Mouse (Mus musculus): ENCODE measurements around the gene Cep250.
"Not testable (repeated sequence)": the region's sequence is repeated elsewhere in the genome, so short reads cannot be mapped to it uniquely, and the experiment has no call there.

Cep250 gene

DNA sequence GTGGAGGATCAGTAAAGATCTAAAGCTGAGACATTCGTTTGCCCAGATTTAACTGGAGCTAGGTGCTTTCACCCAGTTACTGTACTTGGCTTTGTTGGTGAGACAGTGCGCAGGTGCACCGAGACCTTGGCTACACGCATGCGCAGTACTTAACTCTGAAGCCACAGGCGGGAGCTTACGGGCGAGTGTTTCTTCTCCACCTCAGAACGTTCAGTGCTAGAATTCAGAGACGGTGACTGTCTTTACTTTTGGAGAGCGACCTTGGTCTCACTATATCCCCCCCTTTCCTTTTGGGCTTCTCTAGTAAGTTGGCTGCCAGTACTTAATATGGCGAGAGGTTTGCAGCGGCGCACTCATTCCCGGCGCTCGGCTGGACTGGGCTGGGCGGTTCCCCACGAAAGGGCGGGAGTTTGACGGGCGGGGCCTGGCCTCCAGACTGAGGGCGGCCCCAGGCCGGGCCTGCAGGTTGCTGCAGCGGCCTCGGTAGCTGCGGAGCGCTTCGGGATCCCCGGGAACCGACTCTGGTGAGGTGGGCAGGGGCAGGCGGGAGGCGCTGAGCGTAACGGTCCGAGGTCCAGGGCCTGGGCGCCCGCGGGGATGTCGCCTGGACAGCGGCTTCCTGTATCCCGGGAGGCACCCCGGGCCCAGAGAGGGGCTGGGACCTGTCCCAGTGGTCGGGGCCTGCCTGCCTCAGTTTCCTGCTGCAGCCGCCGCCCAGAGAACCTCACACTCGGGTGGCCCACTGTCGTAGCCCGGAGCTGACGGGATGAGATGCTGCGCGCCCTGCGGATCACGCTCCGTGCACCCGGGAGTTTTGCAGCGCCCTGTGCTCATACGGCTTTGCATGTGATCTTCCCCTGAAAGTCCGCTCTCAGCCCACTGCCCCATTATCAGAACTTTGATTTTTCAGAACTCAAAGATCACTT lies at the start of gene Cep250:
Cep250 (plus strand) TSS at position 325 of the 926 bp plus-strand sequence.
- DNase-seq (ENCODE audit: low spot score in 2 of 2): peak; percentile 88 to 93

DNA sequence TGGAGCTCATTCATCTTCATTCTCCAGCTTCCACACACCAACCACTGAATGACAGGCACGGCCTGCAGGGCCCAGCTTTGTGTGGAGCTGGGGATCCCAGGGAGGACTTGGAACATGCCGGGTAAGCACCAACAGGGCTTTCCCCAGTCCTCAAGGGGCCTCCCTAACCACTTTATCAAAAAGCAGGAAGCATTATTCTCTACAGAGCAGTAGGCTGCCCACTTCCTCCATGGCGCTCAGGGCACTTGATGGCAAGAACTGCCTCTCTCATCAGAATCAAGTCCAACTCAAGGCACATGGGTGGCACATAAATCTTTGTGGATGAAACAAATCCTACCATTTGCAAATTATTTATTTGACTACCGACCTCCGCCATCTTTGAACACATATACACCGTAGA lies 41.6 kb upstream of the Cep250 start:
- no peak for DNase-seq (ENCODE audit: low spot score in 2 of 2)

DNA sequence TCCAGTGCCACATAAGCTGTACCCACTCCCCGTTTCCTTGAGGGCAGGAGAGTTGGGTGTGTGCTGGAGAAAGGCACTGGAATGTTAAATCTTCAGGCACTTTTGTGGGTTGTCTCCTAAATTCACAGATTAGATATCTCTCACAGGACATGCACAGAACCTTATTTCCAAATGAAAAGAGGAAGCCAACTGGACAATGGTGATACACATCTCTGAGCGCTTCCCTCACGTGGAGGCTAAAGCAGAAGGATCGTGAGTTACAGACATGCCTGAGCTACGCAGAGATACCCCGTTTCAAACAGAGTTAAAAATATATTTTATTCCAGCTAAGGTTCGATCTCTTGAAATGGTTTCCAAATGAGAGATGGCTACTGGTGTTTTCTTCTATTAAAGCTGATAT lies 33.1 kb upstream of the Cep250 start:
- DNase-seq (ENCODE audit: low spot score in 2 of 2): no peak

DNA sequence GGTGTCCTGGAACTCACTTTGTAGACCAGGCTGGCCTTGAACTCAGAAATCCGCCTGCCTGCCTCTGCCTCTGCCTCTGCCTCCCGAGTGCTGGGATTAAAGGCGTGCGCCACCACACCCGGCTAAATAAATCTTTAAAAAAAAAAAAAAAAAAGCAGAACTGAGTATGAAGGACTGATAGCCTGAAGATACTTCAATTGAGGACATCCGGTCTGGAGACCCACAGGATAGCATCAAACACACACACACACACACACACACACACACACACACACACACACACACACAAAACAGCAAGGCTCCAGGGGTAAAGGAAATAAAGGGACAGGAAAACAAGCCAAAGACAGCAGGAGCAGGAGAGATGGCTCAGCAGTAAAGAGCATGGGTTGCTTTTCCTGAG lies 31.0 kb upstream of the Cep250 start:
- DNase-seq (ENCODE audit: low spot score in 2 of 2): not testable (repeated sequence)

DNA sequence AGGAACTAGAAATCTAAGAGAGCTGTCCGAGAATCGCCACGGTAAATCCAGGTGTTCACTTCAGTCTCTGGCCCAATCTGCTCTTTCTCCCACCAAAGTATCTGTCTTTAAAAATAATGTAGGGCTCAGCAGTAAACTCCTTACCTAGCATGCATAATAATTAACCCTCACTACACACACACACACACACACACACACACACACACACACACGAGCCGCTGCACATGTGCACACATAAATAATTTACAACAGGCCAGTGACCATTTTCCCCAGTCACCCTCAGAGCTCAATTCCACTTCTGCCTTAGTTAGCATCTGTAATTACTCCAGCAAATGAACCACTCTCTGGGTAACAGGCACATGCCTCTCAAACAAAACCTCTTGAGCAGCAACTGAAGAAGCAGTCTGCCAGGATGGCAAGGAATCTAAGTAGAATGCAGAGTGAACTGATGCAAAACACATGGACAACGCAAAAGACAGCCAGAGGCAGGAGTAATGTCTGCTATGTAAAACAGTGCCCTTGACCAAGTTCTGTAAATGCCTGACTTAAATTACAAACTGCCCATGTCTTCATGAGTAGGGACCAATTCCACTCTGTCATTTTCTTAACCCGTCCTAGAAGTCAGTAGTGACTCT lies 27.4 kb upstream of the Cep250 start:
- DNase-seq (ENCODE audit: low spot score in 2 of 2): no peak

DNA sequence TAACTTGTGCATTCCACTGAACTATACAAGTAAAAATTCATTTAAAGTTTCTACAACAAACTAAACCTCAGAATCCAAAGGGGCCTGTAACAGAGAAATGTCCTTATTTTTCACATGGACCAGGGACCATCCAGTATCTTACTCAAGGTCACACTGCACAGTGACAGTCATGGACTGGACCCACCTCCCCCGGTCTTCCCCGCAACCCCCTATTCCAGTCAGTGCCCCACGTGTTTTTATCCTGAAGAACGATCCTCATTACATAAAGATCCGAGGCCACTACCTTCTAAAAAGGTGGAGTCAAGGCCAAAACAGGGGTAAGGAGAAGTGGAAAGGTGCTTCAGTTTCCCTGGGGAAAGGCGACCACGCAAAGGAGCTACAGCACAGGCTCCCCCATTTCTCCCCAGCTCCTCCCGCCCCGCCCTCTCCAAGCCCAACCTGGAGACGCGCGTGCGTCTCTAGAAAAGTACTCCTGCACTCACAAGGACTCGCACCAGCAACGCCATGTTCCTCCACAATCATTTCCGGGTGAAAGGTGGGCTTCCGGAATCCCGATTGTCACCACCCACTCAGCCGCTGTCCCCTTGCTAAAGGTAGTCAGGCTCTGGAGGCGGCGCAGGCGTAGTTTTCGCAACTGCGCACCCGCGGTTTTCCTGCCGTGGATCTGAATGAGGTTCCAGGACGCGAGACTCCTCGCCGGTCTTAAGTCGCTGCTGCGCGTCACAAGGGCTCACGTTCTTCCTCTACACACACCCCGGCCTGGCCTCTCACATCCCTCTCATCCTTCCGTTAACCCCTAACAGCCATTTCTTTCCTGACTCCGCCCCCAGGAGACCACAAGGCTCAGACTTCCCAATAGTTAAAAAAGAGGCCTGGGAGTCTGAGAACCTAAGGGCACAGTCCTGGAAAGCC lies 26.5 kb upstream of the Cep250 start, which contains the start of gene Uqcc1:
Uqcc1 (minus strand) TSS at position 780 of the 912 bp plus-strand sequence.
- DNase-seq (ENCODE audit: low spot score in 2 of 2): peak; percentile 90 to 94

DNA sequence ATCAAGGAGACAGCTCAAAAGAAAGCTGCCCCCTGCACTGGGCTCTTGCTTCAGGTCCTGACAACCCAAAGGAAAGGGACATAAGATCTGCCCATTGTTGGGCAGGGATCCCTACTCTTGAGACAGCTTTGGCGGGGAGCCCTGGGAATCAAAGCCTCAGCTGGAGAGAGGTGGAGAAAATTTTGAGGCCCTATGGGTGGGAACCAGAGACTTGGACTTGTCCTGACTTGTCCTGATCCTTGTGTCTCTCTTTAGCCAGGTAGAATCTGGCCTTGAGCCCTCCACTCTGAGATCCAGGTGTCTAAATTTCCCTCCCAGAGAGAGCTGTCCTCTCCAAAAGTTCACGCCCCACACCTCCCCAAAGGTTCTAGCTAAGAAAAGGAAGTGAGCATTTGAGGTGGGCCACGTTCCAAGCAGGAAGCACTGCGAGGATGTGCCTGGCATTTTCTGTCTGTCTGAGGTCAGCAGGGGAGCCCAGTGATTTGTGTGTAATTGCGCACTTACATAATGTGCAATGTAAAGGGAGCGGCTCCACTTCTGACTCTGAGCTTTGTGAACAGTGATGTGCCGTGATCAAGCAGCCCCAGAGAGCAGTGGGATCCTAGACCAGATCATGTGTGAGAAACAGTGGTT lies 16.2 kb upstream of the Cep250 start:
- no peak for DNase-seq (ENCODE audit: low spot score in 2 of 2)

DNA sequence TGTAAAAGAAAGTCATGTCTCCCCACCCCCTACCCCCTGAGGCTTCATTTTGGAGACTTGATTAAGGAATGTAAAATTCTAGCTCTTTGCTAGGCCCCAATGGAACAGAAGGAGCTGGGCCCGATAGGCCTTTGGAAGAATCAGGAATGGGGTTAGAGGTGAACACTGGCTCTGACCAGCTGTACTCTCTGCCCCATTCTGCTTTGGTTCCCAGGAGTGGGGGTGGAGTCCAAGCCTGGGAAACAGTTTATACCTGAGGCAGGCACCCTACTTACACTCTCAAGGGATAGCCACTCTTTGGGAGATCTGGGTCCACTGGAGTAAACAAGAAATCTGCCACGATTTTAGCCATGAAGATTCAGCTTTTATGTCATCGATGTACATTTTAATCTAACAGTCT lies 15.6 kb upstream of the Cep250 start, which contains the start of gene Gm15557:
Gm15557 (plus strand) TSS at position 48 of the 400 bp plus-strand sequence.
- no peak for DNase-seq (ENCODE audit: low spot score in 2 of 2)

DNA sequence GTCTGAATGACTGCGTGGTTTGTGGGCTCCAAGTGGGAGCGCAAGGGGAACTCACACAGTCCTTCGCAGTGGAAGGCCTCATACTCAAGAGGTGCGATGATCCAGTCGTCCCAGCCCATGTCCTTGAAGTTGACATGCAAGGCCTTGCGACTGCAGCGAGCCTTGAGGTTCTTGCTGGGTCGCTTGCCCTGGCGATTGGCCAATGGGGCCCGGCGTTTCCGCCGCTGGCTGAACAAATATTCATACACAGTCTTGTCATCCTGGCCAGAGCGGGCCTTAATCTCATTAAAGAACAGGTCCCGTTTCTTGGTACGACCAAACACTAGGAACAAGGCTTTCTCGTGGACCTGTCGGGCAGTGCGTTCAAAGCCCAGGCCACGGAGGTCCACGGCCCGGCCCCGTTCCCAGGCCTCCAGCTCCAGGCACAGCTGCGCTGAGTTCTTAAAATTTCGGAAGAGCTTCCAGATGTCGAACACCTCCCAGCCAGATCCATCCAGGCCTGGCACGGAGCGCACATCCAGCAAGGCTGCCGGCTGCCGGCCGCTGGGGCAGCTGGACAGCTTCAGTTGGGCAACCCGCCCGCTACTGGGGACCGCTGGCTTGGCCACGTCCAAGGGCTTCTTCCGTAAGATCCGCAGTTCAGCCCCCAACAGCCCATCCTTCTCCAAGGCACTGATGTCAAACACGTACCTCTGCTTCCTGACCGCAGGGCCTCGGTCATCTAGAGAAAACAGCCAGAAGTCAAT lies 14.4 kb upstream of the Cep250 start:
- DNase-seq (ENCODE audit: low spot score in 2 of 2): no peak

DNA sequence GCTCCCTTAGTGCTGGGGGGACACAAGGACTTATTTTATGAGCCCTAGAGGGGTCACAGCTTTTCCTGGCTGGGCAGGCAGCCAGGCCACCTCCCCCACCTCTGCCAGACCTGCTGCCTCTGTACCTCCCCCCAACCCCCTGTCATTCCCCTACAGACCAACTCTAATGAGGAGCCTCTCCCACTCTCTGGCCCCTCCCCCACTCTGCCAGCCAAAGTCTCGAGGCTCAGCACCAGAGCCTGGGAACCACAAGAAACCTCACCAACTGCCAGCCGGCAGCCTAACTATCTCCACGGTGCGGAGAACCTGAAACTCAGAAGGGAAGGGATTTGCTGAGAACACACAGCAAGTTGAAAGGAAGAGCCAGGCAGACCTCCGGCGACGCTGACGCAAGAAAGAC lies 12.8 kb upstream of the Cep250 start:
- DNase-seq (ENCODE audit: low spot score in 2 of 2): no peak

DNA sequence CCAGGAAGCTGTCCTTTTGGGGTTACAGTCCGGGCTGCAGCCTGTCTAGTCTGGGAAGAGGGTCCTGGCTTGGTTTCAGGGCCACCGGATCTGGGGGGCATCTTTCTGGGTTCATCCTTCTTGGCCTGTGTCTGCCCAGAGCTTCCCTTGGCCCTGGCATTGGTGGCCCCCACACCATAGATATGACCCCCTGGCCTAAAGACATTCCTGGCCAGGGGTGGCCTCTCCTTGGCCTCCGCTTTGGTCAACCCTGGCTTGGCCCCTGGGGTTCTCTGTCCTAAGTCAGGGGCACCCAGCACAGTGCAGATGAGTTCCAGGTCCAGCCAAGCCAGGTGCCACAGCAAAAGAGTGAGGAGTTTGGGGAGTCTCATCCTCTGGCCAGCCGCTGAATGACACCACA lies 11.6 kb upstream of the Cep250 start:
- DNase-seq (ENCODE audit: low spot score in 2 of 2): no peak

DNA sequence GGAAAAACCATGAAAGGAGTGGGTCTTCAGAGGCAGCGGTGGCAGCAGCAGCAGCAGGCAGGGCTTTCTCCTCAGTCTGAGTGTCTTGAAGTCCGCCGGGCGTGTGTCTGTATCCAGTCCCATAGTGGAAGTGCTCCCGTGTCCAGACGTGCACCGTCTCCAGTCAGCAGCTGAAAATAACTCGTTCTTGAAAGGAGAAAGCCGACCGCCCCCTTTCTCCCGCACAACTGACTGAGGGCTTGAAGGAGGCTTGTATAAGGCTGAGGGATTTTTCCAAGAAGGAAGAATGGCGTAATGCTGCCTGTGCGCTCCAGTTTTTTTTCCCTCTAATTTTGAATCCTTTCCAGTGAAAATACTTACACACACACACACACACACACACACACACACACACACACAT lies 11.1 kb upstream of the Cep250 start, which contains the start of gene Gdf5:
Gdf5 (minus strand) TSS at position 244 of the 400 bp plus-strand sequence.
- no peak for DNase-seq (ENCODE audit: low spot score in 2 of 2)

DNA sequence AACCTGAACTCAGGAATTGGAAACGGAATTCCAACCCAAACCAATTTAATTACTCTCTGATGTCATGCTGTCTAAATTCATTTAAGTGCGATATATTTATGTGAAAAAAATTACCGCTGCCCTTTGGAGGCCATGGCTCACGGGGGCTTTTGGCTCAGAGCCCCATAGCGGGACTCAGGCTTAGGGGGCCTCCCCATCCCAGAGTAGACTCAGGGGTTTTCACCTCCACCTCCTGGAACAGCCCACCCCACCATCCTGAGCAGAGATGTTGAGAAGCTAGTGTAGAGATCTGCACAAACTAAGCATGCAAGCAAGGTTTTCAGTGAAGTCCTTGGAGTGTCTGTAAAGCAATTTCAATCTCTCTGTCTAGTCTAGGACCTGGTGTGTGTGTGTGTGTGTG lies 10.7 kb upstream of the Cep250 start:
- DNase-seq (ENCODE audit: low spot score in 2 of 2): no peak

DNA sequence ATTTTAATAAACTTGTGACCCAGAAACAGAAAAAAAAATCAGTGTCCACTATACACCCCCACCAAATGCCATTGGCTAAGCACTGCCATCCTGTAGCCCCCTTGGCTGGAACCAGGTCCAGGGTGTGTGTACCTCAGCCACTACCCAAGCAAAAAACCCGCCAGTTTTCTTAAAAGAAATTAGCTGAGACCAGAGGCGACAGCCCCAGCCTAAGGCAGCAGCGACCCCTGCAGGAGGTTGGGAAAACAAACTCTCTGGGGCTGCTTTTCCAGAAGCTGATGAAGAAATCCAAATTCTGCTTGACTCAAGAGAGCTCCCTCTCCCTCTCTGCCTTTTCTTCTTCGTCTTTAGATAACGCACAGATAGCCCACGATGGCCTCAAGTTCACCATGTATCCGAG lies 10.2 kb upstream of the Cep250 start:
- DNase-seq (ENCODE audit: low spot score in 2 of 2): no peak

DNA sequence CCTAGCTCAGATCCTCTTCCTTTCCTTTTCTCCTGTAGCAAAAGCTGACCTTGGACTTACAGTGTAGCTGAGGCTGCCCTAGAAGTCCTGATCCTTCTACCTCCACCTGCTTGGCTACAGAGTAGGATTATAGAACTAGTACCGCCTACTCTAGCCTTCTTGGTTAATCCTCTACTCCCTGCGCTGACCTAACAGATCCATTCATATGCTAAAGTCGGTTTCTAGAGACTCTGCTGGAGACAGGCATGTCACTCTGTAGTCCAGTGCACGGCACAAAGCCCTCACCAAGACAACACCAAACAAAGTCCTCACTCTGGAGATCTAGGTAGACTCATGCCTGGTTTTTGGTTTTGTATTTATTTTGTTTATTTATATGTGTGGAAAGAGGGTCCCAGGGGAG lies 9.8 kb upstream of the Cep250 start:
- no peak for DNase-seq (ENCODE audit: low spot score in 2 of 2)

DNA sequence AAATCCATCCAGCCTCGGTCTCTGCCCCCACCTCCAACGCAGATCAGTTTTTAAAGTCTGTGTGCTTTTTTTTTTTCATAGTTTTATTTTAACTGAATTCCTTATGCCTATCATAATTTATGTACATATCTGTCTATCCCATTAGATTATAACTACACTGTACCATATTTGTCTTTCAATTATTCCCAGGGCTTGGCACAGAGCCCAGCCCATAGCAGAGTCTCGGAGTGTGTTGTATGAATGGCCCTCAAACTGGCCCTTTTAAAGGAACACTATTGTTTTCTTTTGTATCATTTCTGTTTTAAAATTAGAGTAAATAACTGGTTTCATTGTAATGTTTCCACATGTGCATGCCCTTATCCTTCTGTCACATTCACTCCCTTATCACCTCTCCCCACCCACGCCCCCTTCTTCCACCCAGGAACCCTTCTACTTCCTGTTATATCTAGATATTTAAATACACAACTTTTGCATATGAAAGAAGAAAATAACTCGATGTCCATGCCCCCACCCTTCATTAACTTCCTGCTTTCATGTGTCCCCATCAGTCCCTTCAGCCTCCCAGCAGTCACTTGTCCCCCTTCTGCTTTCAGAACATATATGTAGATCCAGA lies 8.8 kb upstream of the Cep250 start:
- no peak for DNase-seq (ENCODE audit: low spot score in 2 of 2)

DNA sequence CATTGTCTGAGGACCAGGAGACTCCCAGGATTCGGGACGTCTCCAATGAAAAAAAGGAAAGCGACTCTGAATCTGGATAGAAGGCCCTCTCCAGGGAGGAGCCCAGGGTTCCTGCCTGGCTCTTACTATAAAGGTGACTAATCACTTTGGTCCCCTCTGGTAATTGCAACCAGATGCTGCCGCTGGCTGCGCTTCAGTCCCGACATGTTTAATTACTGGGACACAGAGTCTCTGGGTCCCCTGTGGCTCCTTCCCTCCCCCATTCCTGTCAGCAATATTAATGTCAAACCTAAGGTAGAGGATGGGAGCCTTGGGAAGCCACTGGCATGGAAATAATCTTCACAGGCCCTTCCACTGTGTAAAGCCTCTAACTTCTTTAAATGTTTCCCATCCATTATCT lies 6.9 kb upstream of the Cep250 start:
- no peak for DNase-seq (ENCODE audit: low spot score in 2 of 2)

DNA sequence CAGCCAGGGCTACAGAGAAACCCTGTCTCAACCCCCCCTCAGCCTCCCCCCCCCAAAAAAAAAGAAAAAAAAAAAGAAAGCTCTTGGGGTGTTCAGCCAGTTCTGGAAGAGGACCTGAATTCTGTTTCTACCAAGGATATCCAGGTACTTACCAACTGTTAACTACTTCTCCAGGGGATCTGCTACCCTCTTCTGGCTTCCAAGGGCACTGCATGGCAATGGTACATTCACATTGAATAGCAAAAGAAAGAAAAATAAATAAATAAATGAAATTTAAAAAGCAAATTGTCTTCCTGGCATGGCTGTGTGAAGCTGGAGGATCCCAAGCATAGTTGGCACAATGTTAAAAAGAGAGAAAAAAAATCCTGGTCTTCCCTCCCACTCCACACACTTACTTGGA lies 4.3 kb upstream of the Cep250 start:
- DNase-seq (ENCODE audit: low spot score in 2 of 2): peak in 1 of 2 experiments; percentile 33

DNA sequence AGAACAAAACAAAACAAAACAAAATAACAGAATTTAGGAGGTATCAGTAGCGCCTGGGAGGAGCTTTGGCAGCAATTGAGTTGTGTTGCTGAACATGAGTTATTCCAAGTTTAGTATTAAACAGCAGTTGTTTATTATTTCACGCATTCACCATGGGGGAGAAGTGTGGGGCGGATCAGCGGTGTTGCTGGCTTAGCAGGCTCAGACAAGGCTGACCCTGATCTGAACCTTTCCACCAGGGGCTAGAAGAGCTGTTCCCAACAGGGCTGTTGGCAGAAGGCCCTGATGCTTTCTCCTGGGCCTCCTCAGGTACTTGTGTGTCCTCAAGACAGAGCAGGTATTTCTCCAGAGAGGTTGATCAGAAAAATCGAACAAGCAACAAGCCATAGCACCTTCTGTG lies 3.7 kb downstream of the Cep250 start:
- DNase-seq (ENCODE audit: low spot score in 2 of 2): no peak

DNA sequence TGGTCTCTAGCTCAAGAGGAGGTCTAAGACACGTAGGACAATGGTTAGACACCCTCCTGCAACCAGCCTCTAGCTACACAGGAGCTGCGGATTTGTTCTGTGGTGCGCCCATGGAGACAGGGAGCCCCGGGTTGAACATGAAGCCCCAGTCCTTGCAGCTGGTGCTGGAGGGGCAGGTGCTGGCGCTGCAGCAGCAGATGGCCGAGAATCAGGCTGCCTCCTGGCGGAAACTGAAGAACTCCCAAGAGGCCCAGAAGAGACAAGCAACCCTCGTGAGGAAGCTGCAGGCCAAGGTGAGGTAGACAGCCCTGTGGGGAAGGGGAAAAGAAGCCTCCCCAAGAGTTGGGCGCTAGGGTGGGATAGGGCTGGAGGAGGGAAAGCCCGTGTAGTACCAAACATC lies 5.6 kb downstream of the Cep250 start:
- DNase-seq (ENCODE audit: low spot score in 2 of 2): no peak

Measured in heart, adult 9 months (tissue).